Mouse (Mus musculus) layer of hippocampus, postnatal 25 days (tissue): ENCODE measurements at regions not wholly inside any gene's neighbourhood (a gene's known extent, or its start where the extent isn't known, plus 50 kb on each side); places are given as distances from the start of the nearest gene placed in this dataset.

Experiments
- DNase-seq, 2 experiments: peaks; one replicate each; pipeline ENCODE4 v3.0.0; 2022; ENCODE audit warnings: mixed read lengths in 2 of 2, low spot score in 1 of 2; ENCODE audit errors: extremely low spot score in 1 of 2

DNA sequence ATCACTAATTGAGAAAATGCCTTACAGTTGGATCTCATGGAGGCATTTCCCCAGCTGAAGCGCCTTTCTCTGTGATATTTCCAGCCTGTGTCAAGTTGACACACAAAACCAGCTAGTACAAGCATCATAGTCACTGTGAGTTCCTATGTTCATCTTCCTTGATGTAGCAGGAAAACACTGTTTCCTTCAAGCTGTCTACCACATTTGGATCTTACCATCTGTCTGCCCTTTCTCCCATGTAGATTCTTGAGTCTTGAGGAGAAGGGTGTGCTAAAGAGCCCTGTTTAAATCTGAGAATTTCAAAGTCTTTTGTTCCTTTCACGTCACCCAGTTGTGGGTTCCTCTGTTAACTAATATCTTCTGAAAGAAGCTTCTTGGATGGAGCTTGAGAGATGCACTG is 721.5 kb downstream of the Epha4 start:
- no peak for DNase-seq

DNA sequence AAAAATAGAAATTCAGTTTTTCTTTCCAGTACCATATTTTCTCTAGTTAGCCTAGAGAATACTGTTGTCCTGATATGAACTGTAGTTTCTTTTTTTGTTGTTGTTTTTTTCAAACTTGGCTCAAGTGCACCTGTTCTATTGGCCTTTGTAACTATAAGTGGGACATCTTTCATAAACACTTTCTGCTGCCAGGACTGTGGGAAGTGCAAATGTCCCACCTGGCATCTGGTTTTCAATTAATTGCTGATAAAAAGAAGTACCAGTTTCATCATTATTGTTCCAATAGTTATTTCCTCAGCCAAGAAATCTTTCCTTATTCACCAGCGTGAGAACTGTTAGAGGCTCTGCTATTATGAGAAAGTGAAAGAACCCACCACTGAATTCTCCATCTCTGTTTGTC is 695.0 kb downstream of the Epha4 start:
- no peak for DNase-seq

DNA sequence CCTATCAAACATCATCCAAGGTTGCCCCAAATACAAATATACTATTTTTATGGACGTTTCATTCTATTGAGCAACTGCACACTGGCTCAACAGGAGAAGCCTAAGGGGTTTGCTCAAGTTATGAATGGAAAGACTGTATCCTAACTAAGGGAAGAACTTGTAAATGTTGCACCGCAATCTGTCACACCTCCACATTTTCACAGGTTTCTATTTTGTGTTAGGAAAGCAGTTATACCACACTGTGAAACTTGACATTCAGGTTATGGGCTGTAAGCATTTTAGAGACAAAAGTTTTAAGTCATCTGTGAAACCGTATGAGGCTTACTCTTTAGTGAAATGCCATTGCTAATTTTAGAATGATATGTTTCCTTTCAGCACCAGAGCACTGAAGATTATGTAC is 693.3 kb downstream of the Epha4 start:
- DNase-seq, result no peak

DNA sequence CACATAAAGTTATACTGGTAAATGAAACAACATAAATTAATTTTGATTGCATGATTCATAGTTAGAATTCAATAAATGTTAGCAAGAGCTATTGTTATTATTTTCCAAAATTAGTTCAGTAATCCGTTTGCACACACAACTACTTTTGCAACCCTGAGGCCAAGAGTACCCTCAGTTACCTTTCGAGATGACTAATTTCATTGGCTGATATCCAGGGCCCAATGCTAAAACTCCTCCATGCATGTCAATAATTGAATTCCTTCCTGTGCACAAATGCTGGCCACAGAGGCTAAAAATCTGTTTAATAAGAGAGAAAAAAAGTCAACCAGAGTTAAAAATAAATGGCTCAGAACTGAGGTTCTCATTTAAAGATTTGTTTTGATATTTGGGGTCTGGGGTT is 685.2 kb downstream of the Epha4 start:
- no peak for DNase-seq

DNA sequence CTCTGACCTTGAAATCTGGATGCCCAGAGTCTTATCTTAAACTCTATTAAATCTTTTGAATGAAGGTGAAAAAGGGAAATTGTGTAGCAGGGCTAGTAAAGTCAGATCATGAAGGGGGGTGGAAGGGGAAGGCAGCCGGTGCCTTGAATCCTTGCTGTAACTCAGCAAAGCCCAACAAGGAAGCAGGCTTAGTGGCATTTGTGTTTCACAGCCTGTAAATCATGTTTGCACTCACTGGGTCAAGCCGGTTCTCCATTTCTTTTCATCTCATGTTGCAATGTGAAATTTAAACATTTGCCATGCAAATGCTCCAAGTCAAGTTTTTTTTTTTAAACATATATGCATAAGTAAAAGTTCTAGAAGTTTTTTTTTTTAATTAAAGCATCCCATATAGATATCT is 682.6 kb downstream of the Epha4 start:
- no peak for DNase-seq

DNA sequence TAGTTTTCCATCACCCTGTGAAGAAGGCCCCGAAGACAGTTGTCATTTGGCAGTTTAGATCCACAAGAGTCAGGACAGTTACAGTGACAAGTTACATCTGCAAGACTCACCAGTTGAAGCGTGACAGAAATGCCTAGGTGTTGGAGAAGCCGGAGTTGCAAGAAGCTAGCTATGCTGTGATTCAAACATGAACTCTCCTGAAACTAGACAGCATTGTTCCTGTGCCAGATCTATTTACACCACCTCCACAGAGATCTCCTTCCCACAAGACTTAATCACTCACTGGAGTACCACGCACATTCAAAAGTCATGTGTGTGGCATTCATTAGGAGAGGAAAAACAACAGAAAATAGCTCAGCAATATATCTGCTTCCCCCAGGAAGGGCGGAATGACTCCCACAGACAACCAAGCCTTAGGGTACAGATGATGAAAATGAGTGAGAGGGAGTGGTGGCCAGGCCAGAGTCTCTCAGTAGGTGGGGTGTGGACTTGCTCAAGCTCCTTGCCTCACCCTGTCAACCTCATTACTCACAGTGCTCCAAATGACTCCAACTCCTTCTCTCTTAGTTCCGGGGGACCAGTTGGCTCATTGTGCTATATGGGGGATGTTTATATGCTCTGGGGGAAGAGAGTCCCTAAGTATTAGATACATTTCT is 679.7 kb downstream of the Epha4 start:
- DNase-seq, result no peak

DNA sequence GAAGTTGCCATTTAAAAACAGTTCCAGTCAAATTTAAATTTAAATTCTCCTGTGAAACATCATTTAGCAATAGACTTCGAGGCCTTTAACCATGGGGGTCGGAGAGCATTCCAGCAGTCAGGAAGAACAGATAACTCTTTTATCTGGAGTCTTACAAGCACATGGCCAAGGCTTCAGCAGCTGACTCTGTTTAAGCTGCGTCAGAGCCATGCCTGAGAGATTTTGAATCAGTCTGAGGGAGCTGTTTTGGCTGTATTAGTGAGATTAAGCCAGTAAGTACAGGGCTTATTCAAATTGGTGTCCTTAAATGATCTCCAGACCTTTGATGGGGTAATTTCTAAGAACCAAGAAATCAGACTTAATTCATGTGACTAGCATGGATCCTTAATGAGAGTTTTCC is 665.5 kb downstream of the Epha4 start:
- DNase-seq, result no peak

DNA sequence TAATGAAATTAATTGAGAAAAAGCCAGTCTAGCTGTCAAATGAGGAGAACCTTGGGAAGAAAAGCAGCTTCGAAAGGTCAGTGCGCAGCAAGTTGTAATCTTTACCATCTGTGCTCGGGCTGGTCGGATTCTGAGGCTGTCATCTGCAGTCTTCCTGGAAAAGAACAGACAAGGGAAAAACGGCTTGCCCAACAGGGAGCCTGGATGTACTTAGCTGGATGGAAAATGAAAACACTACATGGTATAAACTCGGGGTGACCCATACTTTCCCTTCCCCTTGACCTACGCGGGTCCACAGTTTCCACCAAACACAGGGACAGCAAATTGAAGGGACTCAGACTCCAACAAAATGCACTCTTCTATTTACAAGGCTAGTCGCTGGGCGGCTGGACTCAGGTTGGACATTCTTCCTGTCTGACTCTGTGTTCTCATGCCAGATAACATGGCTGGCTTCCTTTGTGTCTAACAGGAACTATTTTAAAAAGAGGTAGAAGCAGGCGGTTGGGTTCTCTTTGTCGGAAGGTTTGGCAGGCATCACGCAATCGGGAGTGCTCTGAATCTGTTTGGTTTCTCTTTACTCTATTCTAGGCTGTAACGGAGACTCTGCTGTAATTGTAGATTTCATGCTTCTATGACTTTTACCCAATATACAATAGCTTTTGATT is 648.5 kb downstream of the Epha4 start:
- peak; percentile 4 to 23 for DNase-seq

DNA sequence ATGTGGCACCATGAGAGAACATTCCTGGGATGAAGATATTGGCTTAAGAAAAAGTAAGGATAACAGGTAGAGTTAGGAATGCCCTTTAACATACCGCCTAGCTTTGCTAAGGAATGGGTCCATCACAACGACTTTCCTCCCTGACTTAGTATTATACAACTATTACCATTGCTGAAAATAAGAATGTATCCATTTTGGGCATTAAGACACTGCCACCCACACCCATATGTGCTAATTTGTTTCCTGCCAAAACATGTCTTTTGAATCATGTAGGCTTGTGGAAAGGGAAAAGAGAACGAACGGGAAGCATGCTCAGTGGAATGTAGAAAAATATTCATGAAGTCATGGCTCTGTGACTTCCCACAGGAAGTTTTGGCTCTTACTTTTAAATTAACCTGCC is 641.7 kb downstream of the Epha4 start:
- DNase-seq, result peak in 1 of 2 experiments; percentile 13

DNA sequence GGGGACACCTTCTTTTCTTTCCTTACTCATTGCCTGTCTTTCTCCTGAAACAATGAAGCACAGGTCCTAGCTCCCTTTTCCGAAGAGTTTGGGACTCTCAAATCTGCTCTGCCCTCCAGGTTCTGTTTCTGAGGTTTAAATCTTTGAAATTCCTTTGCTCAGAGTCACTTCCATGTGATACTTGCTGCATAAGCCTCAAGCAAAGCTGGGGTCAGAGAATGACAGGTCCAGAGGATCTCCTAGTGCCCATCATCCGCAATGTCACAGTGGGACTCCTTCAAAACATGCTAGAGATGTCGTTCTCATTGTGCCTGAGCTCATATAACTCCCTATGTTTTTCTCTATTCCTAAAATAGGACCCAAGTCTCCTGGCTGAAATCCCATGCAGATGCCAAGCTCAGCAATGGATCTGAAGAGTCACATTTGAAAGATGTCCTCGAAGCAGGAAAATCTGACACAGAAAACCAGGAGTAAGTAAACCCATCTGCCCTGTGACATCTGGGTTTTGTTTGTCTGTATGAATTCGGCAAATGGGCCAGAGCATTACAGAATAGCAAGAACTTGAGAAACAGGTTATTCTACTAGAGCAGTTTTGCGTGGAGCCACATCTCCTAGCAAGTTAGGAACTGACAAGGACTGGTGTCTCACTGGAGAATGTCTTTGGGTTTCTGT is 634.6 kb downstream of the Epha4 start:
- DNase-seq, result no peak

DNA sequence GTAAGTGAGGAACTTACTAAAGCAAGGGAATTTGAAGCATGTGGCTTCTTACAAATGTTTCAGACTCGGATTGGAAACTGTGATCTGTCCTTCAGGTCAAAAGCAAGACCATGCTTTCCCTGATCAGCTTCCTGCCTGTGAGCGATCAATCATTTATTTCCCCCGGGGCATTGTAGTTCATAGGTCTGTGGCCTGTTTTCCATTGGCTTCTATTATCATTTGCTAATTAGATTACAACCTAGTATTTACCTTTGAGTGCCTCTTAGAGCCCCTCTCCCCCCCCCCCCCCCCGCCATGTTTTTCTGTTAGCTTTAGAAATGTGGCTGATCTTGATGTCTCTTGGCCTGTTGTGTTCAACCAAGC is 634.1 kb downstream of the Epha4 start:
- no peak for DNase-seq

DNA sequence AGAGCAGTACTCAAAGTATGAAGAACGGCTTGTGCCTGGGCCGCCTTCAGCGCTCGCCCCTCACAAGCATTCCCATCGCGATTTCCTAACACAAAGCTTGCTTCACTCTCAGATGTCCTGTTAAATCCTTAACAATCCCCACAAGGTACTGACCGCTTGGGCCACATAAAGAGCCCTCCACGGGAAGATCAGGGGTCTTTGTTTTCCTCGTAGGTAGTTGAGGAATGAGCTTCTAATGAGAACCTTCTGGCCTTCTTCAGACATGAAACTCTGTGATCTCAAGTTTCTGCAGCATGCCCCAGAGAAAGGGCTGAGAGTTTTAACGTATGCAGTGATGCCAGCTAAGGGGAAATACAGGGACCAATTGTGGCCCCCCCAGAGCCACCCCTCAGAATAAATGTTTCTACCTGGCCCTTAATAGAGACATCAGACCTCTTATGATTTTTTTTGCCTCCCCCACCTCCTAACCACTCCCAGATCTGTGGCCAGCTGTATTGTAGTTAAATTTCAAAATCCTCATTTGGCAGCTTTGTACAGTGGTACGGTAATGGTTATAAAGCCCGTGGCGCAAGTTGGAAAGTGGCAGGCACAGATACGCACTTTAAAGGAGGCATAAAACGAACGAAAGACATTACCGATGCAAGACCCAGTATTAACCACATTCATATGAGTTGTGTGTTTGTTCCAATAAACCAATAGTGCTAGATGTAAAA is 618.6 kb downstream of the Epha4 start:
- DNase-seq, result no peak

DNA sequence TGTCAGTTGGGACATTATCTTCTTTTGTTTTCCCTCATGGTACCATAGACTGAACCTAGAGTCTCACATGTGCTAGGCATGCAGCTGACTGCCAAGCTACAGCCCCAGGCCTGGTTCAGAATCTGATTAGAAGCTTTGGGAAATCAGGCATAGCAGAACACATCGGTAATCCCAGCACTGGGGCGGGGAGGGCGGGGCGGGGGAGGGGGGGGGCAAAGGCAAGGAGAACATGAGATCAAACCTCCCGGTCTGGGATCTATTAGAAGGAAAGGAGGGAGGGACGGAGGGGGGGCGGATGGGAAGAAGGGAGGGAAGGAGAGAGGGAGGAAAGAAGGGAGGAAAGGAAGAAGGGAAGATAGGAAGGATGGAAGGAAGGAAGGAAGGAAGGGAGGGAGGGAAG is 617.5 kb downstream of the Epha4 start:
- no peak for DNase-seq

DNA sequence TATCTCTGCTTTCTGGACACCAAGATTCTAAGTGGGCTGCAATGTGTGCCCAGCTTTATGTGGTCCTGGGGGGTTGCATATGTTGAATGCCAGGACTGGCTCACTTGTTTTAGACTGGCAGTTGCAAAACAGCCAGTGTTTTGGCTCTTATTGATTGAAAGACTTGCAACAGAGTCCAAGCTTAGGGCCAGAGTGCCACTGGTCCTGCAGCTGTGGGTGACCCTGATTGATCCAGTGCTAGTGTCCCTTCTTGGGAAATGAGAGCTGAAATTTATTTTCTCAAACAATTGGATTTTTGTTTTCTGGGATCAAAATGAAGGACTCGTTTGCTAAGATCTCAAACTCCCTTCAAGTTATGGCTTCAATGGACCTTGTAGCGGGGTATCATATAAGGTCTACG is 603.4 kb downstream of the Epha4 start:
- DNase-seq, result no peak

DNA sequence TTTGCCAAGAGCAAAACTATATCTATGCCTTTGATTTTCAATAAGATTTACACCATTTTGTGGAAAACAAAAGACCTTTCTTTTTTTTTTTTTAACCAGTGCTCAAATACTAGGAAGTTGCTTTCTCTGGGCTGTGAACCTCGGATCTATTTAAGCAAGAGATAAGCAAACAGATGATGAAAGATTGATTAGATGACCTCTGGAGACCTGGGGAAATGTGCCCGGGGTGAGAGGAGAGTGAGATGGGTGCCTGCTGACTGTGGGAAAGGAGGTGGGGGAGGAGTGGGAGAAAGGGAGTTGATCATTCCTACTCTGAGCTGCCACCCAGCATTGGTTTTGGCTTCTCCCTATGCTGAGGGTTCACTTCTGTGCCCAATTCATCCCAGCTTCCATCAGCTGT is 595.3 kb downstream of the Epha4 start:
- no peak for DNase-seq

DNA sequence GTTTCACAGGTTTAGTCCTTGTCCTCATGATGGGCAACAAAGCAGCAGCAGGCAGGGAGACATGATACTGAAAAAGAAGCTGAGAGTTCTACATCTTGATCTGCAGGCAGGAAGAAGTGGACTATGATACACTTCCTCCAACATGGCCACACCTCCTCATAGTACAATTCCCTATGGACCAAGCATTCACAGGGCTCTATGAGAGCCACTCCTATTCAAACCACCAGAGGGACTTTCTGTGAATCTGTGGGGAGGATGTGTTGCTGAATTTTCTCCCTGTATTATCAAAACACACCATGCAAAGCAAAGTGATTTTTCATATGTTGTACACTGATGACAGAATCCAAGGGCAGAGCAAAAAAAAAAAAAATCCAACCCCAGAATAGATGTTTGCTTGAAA is 594.3 kb downstream of the Epha4 start:
- DNase-seq, result no peak

DNA sequence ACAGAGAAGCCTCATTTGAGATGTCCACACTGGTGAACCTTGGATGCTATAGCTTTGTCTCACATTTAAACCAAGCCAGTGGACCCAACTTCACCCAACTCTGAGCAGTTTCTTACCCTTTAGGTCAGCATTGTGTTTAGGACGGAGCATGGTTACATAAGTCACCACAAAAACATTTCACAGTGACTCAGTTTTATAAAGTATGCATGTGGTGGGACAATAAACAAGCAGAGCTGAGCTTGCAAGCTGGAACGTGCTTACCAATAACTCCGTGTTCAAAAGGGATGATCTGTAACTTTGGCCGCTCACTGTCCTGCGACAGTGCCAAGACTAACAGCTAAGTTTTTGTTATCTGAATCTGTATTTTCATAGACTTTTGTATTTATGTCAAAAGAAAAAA is 587.8 kb downstream of the Epha4 start:
- no peak for DNase-seq

DNA sequence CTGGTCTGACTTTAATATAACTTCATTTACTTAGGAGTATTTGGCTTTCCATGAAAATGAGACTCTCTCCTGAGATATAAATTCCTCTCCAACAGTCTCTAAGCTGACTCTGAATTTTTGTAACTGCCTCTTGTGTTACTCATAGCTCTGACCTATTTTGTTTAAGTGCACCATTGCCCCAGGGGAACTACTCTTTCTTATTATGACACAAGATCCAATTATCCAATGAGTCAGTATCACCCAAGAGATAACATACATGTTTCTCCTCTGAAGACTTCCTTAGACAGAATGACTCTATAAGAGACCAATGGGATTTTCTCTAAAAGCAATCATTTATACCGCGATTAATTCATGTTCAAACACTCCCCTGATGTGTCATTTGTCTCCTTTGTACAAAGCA is 586.9 kb downstream of the Epha4 start:
- DNase-seq, result no peak

DNA sequence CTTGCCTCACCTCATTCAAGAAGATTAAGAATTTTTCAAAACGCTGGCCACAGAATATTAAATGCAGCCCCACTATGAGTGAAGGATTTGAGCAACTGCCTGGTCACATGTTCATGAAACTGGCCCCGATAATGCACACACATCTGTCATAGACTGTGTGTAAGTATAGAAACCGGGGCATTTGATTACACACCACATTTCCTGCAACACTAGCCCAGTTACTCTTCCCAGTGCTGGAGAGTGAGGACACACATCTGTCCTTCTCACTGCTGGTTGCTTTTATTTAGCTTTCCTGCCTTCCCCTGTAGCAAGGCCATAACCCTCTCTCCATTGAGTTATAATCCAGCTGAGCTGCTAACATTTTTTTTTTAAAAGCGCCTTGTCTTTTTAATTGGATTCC is 581.4 kb downstream of the Epha4 start:
- no peak for DNase-seq

DNA sequence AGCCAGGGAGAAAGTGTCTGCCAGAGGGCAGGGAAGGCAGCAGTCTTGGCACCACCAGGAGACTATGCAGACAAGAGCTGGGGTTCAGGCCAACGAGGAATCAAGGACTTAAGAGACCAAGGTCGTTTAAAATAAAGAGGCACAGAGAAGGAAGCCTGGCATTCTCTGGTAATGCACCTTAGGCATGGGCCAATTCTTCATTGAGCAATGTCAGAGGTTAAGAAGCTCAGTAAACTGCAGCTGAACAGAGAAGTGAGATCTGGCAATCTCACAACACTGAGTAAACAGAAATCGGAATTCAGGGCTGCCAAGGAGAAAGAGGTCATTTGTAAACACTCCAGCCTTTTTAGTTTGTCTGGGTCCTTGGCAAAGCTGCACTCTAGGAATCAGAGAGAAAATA is 572.2 kb downstream of the Epha4 start:
- no peak for DNase-seq

DNA sequence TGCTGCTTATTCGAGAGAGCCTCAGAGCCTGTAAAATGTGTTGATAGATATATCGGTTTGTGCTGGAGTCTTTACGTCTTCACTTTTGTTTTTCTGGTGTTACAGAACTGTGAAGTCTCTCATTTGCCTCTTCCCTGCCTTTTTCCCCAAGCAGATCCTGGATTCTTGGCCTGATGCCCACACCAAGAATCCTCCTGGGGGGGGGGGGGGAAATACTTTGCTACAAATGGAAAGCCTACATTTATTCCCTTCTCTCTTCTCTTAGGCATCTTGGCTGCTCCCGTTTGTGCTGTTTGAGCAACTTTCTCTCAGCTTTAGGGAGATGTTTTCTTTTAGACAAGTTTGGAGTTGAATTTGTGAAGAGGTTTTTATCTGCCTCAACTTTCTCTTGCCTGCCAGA is 570.8 kb downstream of the Epha4 start:
- no peak for DNase-seq

DNA sequence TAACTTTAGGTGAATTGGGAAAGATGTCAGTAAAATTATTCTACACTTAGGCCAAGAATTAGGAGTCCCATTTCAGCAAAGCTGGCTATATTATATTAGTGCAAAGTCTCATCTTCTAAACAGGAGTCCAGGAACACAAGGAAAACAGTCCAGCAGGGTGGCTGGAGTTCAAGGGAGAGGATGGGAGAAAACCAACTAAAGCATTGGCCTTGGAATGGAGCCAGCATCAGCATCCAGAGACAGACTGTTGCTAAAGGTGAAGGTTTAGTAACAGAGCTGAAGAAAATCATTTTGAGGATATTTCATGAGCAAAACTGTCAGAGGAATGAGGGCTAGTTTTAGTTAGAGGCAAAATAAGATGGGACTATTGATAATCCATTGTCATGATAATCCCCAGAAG is 559.9 kb downstream of the Epha4 start:
- no peak for DNase-seq
